Mouse (Mus musculus) left cerebral cortex, postnatal 10 days (tissue): ENCODE measurements around the gene Scyl1. TPM values are rescaled to one million over a fixed set of nuclear protein-coding genes. Genes with fewer than 3 reads are reported as not detected.
A peak's percentile ranks its signal among the peaks of the same experiment; 100 is the strongest.
"Not testable (repeated sequence)": the region's sequence is repeated elsewhere in the genome, so short reads cannot be mapped to it uniquely, and the experiment has no call there.

Experiments
- DNase-seq, 2 experiments: peaks; one replicate each; pipeline ENCODE4 v3.0.0; 2021 to 2022; ENCODE audit warnings: low spot score in 2 of 2, mixed read lengths in 1 of 2; ENCODE audit errors: extremely low spot score in 1 of 2
- intact Hi-C: fragments of 180-260 bp; cut with DNase I; formaldehyde crosslinking; loops from one replicate; pipeline ENCODE4 v1.15.1; 2025
- total RNA-seq, 2 experiments: library from RNA; stranded (reverse); gene quantifications; 2 replicates each; pipeline ENCODE4 v1.2.3; 2021

The Scyl1 gene
- total RNA-seq, 2 experiments from 2014 or later = 79.4 to 82.8 TPM

DNA sequence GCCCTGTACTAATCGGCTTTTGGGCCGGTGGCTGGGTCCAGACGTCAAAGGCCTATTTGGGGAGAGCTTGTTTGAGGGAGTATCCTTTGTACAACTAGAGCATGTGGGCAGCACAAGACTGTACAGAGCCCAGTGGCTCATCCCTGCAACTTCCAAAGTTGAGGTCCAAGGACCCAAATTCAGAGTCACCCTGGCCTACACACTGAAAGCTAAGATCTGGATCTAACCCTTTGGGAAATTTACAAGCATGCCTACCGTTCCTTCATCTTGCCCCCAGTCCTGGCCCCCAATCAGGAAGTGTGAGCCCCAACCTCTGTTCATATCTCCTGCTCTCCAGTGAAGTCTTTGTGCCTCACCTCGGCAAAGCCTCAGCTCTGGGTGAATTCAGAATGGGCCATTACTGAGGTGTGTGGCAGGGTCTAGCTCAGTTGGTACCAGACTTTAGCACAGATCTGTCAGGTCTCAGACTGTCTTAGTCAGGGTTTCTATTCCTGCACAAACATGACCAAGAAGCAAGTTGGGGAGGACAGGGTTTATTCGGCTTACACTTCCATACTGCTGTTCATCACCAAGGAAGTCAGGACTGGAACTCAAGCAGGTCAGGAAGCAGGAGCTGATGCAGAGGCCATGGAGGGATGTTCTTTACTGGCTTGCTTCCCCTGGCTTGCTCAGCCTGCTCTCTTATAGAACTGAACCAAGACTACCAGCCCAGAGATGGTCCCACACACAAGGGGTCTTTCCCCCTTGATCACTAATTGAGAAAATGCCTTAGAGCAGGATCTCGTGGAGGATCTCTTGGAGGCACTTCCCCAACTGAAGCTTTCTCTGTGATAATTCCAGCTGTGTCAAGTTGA is 22.9 kb upstream of the Scyl1 start:
- intact Hi-C loops = loop anchor here (2.0 kb wide), 1 partner anchor 57 kb away; no protein-coding TSS in a partner anchor

DNA sequence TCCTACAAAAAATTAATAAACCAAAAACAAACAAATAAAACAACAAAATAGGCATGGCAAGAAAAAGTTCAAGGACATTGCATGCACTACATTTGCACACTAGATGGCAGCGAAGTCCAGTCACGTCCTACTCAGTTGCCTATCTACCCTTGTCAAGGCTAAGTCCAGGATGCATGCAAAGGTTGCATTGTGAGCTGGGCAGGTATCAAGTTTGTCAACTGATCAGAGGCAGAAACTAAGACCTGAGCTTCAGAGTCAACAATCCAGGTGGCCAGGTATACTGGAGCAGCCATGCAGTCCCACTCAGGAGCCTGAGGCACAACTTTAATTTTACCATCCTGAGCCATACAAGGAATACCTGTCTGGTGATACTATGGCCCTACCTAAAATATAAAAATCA is 21.9 kb upstream of the Scyl1 start:
- DNase-seq = no peak
- intact Hi-C loops = loop anchor here (2.0 kb wide), 1 partner anchor 58 kb away; no protein-coding TSS in a partner anchor

More for the DNA sequence above, 22.9 kb upstream of the Scyl1 start:
- DNase-seq = not testable (repeated sequence)

DNA sequence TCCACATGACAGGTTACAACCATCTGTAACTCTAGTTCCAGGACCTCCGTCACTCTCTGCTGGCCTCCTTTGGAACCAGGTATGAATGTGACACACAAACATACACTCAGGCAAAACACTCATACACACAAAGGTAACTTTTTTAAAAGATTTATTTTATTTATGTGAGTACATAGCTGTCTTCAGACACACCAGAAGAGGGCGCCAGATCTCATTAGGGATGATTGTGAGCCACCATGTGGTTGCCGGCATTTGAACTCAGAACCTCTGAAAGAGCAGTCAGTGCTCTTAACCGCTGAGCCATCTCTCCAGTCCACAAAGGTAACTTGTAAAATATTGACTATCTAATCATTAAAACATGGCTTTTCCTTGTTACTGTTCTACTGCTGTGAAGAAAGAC is 20.1 kb upstream of the Scyl1 start:
- intact Hi-C loops = no loop called here
- no peak for DNase-seq

DNA sequence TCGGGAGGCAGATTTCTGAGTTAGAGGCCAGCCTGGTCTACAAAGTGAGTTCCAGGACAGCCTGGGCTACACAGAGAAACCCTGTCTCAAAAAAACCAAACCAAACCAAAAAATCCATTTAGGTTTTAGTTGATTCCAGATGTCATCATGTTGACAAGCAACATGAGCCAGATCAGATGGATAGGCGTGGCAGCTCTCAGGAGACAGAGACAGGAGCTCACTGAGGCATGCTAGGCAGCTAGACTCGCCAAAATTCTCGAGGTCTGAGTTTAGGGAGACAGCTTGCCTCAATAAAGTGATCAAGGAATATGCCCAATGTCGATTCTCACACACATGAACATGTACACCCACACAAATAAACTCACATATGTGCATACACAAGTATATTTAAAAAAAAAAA is 17.8 kb upstream of the Scyl1 start:
- intact Hi-C loops = loop anchor here (10.0 kb wide), 1 partner anchor 226 kb away; the partner anchor contains the start of gene Capn1
- no peak for DNase-seq

DNA sequence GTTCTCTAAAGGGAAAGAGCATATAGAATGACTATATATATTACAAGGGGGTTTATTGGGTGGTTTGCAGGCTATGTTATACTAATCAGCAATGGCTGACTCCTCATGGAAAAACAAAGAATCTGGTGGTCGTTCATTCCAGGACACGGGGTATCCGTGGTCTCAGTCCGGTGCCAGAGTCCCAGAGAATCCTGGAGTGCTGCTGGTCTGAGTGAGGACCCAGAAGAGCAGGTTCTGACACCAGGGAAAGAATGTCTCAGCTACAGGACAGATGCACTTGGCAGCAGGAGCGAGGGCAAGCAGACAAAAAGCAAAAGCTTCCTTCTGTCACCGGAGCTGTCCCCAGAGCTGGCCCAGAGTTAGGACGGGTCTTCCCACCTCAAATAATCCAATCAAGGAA is 17.4 kb upstream of the Scyl1 start:
- DNase-seq = no peak
- intact Hi-C loops = loop anchor here (10.0 kb wide), 1 partner anchor 226 kb away; the partner anchor contains the start of gene Capn1

DNA sequence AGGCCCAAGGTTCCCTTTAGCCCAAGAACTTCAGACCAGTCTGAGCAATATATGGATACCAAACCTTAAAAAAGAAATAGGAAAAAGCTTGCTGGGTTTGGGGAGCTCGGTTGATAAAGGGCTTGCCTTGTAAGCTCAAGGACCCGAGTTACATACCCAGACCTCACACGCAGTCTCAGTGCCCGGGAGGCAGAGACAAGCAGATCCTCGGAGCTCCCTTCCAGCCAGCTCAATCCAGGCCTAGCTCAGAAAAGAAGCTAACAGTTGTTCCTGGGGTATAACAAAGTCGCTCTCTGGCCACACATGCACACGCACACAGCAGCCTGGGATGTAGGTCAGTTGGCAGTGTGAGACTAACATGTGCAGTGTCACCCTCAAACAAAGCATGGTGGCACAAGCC is 16.7 kb upstream of the Scyl1 start:
- DNase-seq = no peak
- intact Hi-C loops = loop anchor here (2.0 to 10.0 kb wide), 2 partner anchors 91 to 227 kb away; partner anchors contain the start of gene Capn1

DNA sequence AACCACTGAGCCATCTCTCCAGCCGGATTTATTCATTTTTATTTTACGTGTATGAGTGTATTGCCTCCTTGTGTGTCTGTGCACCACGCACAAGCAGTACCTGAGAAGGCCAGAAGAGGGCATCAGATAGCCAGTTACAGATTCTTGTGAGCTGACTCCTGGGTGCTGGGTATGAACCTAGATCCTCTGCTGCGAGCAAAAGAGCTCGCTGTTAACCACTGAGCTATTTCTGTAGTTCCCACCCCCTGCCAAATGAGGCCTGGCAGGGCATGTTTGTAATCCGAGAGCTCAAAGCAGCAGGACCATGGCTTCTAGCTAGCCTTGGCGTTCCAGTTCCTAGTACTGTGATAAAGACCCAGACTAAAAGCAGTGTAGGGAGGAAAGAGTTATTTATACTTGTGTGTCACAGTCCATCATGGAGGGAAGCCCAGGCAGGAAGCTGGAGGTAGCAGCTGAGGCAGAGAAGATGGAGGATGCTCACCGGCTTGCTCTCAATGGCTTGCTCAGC is 16.0 kb upstream of the Scyl1 start:
- peak; percentile 84 to 86 for DNase-seq
- intact Hi-C loops = loop anchor here (2.0 to 10.0 kb wide), 2 partner anchors 92 to 228 kb away; partner anchors contain the start of gene Capn1

DNA sequence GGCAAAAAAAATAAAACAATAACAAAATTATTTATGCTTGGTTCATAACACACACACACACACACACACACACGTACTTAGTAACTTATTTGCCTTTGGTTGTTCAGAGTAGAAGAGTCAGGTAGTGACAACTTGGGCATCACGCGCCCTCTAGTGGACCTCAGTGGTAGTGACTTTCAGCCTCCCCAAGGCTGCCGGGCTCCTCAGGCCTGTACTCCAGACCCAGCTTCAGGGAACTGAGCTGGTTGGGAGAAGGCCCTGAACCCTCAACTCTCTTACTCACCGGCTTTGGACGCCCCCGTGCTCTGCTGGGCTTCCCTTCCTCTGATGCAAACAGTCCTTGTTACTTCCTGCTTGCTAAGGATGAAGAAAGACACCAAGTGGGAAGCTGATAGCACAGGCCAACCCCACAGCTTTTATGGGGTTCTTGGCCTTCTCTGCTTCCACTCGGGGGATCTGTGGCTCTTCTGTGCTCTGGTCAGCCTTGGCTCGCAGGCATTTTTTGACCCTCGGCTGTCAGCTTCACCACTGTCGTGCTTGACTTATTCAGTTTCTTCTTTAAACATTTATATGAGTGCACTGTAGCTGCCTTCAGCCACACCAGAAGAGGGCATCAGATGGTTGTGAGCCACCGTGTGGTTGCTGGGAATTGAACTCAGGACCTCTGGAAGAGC is 15.4 kb upstream of the Scyl1 start:
- peak; percentile 76 to 85 for DNase-seq
- intact Hi-C loops = loop anchor here (2.0 to 10.0 kb wide), 2 partner anchors 92 to 228 kb away; partner anchors contain the start of gene Capn1

DNA sequence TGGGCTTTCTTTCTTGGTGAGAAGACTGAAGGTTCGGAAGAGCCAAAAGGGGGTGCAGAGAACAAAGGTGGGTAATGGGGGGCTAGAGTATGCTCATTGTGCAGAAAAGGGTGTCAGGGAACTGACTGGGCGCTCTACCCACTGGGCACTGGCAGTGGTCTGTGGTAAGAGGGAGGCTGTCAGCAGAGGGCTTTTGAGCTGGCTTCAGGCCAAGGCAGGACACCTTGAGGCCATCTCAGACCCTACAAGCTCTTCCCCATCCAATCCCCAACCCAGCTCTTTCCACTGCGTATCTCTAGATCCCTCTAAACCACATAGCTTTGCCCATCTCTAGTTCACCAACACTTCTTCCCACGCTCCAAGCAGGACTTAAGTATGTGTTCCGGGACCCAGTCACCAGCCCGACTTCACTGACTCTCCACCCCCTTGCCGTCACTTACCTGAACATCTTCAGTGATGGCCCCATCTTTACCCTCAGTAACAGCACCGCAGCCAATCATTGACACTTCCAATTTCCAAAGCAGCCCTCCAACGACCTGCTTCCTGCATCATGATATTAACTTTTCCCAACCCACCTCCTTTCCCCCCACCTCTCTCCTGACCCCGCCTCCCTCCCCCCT is 13.8 kb upstream of the Scyl1 start:
- intact Hi-C loops = loop anchor here (5.0 to 10.0 kb wide), 2 partner anchors 73 to 230 kb away; partner anchors contain the start of gene Capn1
- no peak for DNase-seq

DNA sequence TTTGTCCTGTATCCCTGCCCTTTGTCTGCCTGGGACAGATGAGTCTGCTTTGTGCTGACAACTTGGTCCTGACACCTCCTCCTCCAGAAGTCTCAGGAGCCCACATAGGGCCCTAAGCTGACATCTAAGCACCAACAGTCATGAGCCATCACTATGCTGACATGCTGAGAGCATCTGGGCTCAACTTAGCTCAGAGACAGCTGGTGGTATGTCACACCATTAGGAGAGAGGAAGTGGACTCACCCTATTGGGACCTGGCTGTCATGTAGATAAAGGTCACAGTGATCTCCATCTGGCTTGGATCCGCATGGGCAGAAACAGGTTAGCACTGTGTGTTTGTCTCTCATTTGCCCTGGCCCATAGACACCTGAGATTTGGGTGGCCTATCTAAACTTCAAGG is 10.9 kb upstream of the Scyl1 start:
- no peak for DNase-seq
- intact Hi-C loops = loop anchor here (5.0 to 10.0 kb wide), 2 partner anchors 70 to 233 kb away; partner anchors contain the start of gene Capn1

DNA sequence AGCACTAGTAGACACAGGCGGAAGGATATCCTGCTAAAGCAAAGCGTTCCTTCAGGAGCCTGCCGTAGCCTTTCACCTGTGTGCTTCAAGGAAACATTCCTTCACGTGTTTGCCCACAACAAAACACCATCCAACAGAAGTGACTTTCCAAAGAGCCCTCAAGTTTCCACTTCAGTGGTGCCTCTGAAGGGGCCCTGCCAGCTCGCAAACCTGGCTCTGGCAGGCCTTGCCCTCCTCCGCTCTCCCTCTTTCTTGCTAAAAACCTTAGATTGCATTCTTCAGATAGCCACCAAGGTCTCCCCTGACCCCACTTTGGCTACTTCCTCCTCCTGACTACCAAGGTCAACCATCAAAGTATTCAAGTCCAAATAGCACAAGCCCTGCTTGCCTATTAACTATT is 10.3 kb upstream of the Scyl1 start:
- intact Hi-C loops = loop anchor here (5.0 to 10.0 kb wide), 2 partner anchors 69 to 233 kb away; partner anchors contain the start of gene Capn1
- DNase-seq = no peak

DNA sequence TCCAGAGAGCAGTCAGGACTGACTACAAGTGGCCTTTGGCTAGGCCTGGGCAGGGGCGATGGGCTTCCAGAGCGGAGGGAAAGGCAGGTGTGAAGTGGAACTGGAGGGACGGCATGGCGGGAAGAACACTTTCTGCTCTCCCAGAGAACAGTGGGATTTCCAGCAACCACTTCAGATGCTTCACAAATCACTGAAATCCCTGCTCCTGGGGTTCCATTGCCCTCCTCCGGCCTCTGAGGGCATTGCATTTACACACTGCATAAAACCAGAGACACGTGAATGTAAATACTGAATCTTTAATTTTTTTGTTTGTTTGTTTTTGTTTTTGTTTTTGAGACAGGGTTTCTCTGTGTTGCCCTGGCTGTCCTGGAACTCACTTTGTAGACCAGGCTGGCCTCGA is 9.0 kb upstream of the Scyl1 start:
- no peak for DNase-seq
- intact Hi-C loops = loop anchor here (5.0 to 10.0 kb wide), 2 partner anchors 68 to 235 kb away; partner anchors contain the start of gene Capn1

DNA sequence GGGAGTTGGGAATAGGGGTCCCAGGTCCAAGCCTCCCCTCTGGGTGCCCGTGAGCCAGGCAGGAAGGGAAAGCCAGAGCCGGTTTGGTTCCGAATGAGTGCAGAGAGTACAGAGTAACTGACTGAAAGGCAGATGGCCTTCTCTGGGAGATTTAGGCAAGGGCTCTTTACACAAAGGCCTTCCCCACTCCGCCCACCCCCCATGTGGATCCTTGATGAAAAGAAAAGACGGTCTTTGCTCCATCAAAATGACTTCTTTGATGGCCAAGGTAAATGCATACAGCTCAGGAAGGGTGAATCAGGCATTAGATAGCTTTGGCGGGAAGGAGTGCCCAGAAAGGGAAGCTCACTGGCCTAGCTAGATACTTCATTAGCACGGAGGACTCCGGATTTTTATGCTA is 7.1 kb upstream of the Scyl1 start:
- intact Hi-C loops = loop anchor here (5.0 kb wide), 2 partner anchors 36 to 51 kb away; partner anchors contain the start of genes Ehbp1l1, Fam89b and Ltbp3
- no peak for DNase-seq

DNA sequence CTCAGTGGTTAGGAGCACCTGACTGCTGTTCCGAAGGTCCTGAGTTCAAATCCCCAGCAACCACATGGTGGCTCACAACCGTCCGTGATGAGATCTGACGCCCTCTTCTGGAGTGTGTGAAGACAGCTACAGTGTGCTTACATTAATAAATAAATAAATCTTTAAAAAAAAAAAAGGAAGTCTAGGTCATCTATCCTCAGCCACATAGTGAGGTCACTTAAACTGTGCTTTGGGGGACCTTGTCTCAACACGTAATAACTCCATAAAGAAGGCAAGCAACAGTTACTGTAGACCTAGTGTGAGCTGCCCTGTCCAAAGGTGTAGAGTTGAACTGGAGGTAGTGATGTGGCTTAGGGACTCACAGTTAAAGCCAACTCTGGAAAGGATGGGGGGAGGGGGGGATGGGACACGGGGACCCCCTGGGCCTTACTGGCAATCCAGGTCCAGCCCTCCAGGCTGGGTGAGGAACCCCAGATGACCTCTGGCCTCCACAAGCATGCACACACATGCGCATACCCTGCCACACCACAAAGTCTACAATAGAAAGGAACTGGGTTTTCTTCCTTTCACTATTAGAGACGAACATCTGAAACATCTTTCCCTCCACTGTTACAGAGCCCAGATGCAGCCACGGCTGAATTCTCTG is 6.3 kb upstream of the Scyl1 start:
- DNase-seq = no peak
- intact Hi-C loops = loop anchor here (5.0 kb wide), 2 partner anchors 35 to 50 kb away; partner anchors contain the start of genes Ehbp1l1, Fam89b and Ltbp3

DNA sequence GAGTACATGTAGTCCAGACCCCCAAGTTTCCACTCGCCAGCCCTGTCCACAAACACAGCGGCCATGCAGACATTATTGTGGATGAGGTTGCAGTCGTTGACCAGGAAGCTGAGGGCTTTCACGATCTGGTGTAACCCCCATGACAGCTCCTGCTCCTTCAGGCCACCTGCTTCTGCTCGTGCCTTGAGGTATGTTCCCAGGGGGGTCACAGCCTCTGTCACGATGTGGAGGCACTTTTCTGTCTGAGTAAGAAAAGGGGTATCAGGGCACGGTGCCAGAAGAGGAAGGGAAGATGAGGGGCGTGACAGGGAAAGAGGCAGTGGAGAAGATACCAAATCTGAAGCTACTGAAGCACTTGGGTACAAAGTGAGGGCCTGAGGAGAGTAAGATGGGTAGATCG is 908 bp downstream of the Scyl1 start:
- peak in 1 of 2 experiments; percentile 51 for DNase-seq
- intact Hi-C loops = no loop called here

DNA sequence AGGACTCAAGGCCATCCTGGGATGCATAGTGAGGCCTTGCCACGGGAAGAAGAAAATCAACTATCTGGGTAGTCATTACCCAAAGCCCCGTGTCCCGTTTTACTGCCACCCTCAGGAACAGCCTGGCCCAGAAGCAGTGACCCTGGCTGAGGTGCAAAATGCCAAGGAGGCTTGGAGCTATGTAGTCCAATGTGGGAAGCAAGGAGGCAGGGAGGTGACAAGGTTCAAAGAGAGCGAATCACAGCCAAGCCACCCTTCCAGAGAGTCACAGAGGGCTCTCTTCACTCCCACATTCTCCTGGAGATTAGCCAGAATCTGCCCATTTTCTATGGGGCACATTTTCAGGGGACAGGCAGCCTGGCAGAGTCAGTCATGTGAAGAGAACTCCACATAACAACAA is 3.9 kb downstream of the Scyl1 start:
- DNase-seq = no peak
- intact Hi-C loops = no loop called here

DNA sequence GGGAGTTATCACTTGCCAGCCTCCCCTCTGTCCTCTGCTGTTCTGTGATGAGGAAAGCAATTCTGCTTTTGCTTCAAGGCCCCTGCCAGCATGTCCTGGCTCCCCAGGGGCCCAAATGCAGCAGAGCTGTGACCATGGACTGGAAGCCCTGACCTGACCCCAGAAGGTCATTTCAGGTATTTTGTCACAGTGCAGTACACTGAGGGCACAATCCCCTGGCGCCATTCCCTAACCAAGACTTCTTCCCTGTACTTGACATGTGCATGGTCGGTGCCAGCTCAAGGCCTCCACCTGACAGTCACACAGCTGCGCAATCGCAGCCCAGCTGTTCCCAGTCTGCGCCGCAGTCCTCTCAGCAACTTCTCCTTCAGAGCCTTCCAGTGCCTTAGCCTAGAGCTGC is 8.1 kb downstream of the Scyl1 start:
- intact Hi-C loops = no loop called here
- DNase-seq = no peak

DNA sequence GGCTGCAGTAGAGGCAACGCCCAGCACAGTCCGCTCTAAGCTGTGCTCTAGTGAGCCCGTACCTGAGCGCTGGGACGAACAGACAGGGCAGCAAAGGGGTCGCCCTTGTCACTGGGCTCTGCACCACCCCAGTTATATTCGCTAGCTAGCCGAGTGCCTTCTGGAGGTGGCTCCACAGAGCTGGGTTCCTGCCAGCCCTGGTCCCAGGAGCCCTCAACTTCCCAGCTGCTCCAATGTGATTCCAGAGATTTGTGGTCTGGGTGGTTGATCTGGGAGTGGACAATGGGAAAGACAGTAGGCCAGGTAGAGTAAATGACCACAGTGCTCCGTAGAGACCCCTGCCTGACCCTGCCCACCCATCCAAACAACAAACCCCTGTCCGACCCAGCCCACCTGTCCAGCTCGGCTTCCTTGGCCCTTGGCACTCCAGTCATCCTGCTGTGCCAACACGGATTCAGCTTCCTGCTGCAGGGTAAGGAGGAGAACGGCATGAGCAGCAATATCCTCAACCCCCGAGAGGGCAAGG is 12.3 kb downstream of the Scyl1 start:
- intact Hi-C loops = no loop called here
- no peak for DNase-seq
